Mouse (Mus musculus) bone marrow, adult 2 months (tissue): ENCODE data around the gene Aqp1.

Experiments
- CTCF ChIP-seq: fragments of 200-500 bp; IDR thresholded peaks from 2 replicates; pipeline ENCODE4 v1.5.1; 2011; ENCODE audit warnings: low read length, control low read depth; ENCODE audit not compliant: control insufficient read depth, insufficient read depth
- POLR2A ChIP-seq: fragments of 200-500 bp; IDR thresholded peaks from 2 replicates; pipeline ENCODE4 v1.6.1; 2011; ENCODE audit warnings: low read depth, mild to moderate bottlenecking, control low read depth, low read length, borderline replicate concordance; ENCODE audit not compliant: control insufficient read depth

DNA sequence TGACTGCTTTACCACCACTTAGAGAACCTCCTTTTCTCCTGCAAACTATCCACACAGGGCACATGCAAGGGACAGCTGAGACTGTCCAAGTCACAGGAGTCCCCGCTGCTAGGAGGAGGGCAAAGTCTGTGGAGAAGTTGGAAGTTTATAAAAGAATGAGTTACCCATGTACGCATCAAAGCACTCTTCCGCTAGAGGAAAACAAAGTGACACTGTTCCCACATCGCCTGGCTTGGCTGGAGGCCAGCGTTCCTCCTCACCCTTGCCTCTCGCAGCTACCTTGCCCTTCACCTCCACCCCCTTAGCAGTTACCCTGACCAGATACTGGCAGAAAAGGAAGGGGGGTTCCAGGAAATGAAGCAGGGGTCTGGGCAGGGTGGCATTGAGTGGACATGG lies 21.4 kb downstream of the Aqp1 start:
- TF ChIP-seq CTCF (no peak), POLR2A (no peak)
